Mouse (Mus musculus): Measurements from ENCODE around the gene Pop7.

DNA sequence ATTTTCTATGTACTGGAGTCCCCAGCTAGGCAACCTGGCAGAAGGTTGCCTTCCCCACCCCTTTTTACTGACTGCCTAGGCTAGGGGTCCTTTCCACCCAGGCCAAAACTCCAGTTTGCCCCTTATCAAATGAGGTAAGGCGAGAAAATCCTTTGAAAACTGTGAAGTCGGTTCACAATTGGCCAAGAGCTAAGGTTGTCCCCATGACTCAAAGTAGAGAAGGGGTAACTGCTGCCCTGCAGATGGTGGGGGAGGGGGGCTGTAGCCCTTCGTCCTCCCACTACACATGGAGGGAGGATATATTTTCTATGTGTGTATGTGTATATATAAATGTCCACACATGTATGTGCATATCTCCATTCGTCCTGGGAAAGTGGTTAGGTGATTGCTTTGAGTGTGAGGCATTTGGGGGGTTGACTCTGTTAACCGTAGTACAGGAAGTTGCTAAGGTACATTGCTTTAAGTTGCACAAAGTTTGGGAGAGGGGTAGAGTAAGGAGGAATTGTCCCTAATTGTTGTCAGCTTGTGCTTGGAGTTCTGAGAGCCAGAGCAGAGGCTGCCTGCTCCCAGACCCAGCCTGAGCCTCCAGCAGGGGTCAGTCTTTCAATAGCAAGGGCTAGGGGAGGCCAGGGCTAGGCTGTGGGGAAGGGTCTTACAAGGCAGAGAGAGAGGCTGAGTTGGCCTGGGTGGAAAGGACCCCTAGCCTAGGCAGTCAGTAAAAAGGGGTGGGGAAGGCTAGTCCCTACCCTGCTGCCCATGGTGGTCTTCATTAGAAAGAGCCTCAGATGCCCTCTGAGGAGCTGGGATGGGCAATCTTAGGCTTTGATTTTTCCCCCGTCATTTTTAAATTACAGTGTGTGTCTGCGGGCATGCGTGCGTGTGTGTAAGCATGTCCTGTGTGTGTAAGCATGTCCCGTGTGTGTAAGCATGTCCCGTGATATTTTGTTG is 10.8 kb upstream of the Pop7 start:
- no peak for TF ChIP-seq POLR2A (IDR thresholded peaks at IDR 0.05; ENCODE audit: low read depth, low read length)
- TF ChIP-seq CTCF (conservative IDR thresholded peaks at IDR 0.05; ENCODE audit: insufficient read depth, insufficient read length, low read depth, low read length) = peak; percentile 61

Data from kidney, adult 2 months (tissue).